Comparison of ENCODE assay signal across 24 mouse cellular contexts in the genomic region with DNA sequence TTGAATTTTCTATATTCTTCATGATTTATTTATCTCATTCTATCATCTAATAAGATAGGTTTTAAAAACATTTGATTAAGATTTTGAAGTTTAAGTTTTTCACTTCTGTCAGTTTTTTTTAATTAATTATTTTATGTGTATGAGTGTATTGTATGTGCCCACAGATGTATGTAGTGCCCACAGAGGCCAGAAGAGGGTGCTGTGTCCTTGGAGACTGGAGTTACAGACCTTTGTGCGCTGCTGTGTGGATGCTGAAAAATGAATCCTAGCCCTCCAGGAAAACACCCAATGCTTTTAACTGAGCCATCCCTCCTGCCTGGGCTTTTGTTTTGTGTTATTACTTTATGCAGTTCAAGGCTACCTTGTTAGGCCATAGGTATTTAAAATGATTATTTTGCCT. TPM values are rescaled to one million over a fixed set of nuclear protein-coding genes. Genes with fewer than 3 reads are reported as not detected.
DNase-seq lines count a peak whose midpoint lies in the region; ATAC-seq and TF ChIP-seq lines count a peak whose summit lies in the region.
"Had no signal": no experiment of that assay in that cellular context is flagged by ENCODE, and none has a peak within 500 bp of the region (broad histone marks: within the 10 kb centered on the region; RNA-seq: fewer than 3 reads in every experiment).

No protein-coding gene starts in this region.

- WGBS in liver, embryonic 14.5 days (ENCODE audit: insufficient replicate concordance), result 81% methylated on average over 1 of the region's 1 CpGs
- 97% methylated on average over 1 of the region's 1 CpGs for WGBS in stomach, postnatal 0 days

- TF ChIP-seq EP300 in liver, embryonic 14.5 days (IDR thresholded peaks at IDR 0.05; ENCODE audit: low read depth), result no peak
- no peak for TF ChIP-seq EP300 in stomach, postnatal 0 days (optimal IDR thresholded peaks at IDR 0.05)

- no peak for ATAC-seq in liver, embryonic 14.5 days (ENCODE audit: insufficient read depth)
- no peak for ATAC-seq in stomach, postnatal 0 days (ENCODE audit: low FRiP score, low TSS enrichment)
- ATAC-seq: forebrain, embryonic 15.5 days; inflammation-experienced regulatory T-cells, adult 6 months; lung, postnatal 0 days; midbrain, embryonic 13.5 days had no signal

- peak; percentile 40 for DNase-seq in heart, adult 11 months
- DNase-seq in heart, postnatal 4 days, result no peak
- DNase-seq in liver, embryonic 14.5 days (ENCODE audit: low read depth in 3 of 3, low spot score in 3 of 3), result no peak
- no peak for DNase-seq in liver
- peak; percentile 92 for DNase-seq in ES-CJ7 (ENCODE audit: low read depth, low spot score)
- no peak for DNase-seq in stomach, postnatal 0 days (ENCODE audit: low spot score)
- DNase-seq in lung, postnatal 10 days, result no peak
- DNase-seq: adrenal gland, postnatal 10 days; cerebellum, adult 9-10 months; kidney, adult 9 months; thymus, adult 2 months had no signal

- no peak overlapping the region for H3K27ac ChIP-seq in liver, embryonic 14.5 days
- no peak overlapping the region for H3K27ac ChIP-seq in stomach, postnatal 0 days (replicated peaks)
- H3K27ac ChIP-seq: forebrain, embryonic 15.5 days; limb, embryonic 12.5 days; liver, embryonic 15.5 days; midbrain, embryonic 13.5 days; neural tube, embryonic 13.5 days had no signal

- H3K9me3 ChIP-seq in liver, embryonic 14.5 days (ENCODE audit: control insufficient read depth, low read length), result no peaks in the 10 kb centered on the region
- H3K9me3 ChIP-seq in stomach, postnatal 0 days (ENCODE audit: control insufficient read depth, low read length), result no peaks in the 10 kb centered on the region
- H3K9me3 ChIP-seq: forebrain, embryonic 15.5 days; limb, embryonic 12.5 days; liver, embryonic 15.5 days; midbrain, embryonic 13.5 days; neural tube, embryonic 13.5 days had no signal

- H3K4me2 ChIP-seq in liver, embryonic 14.5 days (ENCODE audit: low read depth), result no peak overlapping the region
- H3K4me2 ChIP-seq in stomach, postnatal 0 days (replicated peaks; ENCODE audit: low read depth), result no peak overlapping the region
- H3K4me2 ChIP-seq: forebrain, embryonic 15.5 days; heart, embryonic 13.5 days; limb, embryonic 12.5 days; liver, embryonic 15.5 days; midbrain, embryonic 13.5 days; neural tube, embryonic 13.5 days had no signal

- peak; percentile 35; the same call in 1 of the 2 replicates for TF ChIP-seq CTCF in liver, embryonic 14.5 days (IDR thresholded peaks at IDR 0.05; ENCODE audit: low read depth)
- TF ChIP-seq CTCF in stomach, postnatal 0 days (IDR thresholded peaks at IDR 0.05; ENCODE audit: low read depth), result peak; percentile 23

- no peaks in the 10 kb centered on the region for H3K36me3 ChIP-seq in liver, embryonic 14.5 days (replicated peaks; ENCODE audit: control insufficient read depth, insufficient read depth, low read depth)
- no peaks in the 10 kb centered on the region for H3K36me3 ChIP-seq in stomach, postnatal 0 days (ENCODE audit: control insufficient read depth, insufficient read depth, low read length)
- H3K36me3 ChIP-seq: forebrain, embryonic 15.5 days; limb, embryonic 12.5 days; liver, embryonic 15.5 days; midbrain, embryonic 13.5 days; neural tube, embryonic 13.5 days had no signal

- peaks cover 0 to 15% of the 10 kb centered on the region in 2 experiments; a peak in 2 of 4 replicates for H3K4me1 ChIP-seq in liver, embryonic 14.5 days (replicated peaks; ENCODE audit: control insufficient read depth in 2 of 2, insufficient read depth in 2 of 2, low read length in 1 of 2)
- 0 out of 2 replicates have a peak, but pooled peaks cover 2% of the 10 kb centered on the region for H3K4me1 ChIP-seq in stomach, postnatal 0 days (replicated peaks; ENCODE audit: control insufficient read depth, insufficient read depth)
- H3K4me1 ChIP-seq: forebrain, embryonic 15.5 days had no signal

- H3K9ac ChIP-seq in liver, embryonic 14.5 days (replicated peaks), result no peak overlapping the region
- H3K9ac ChIP-seq in stomach, postnatal 0 days (ENCODE audit: low read length), result no peak overlapping the region
- H3K9ac ChIP-seq: forebrain, embryonic 15.5 days; heart, embryonic 13.5 days; limb, embryonic 12.5 days; liver, embryonic 15.5 days; midbrain, embryonic 13.5 days; neural tube, embryonic 13.5 days had no signal

- no peaks in the 10 kb centered on the region for H3K27me3 ChIP-seq in liver, embryonic 14.5 days (ENCODE audit: control insufficient read depth, insufficient read depth, low read length)
- H3K27me3 ChIP-seq in stomach, postnatal 0 days (ENCODE audit: control insufficient read depth, insufficient read depth, low read length), result no peaks in the 10 kb centered on the region
- H3K27me3 ChIP-seq: forebrain, embryonic 15.5 days; heart, embryonic 13.5 days; limb, embryonic 12.5 days; liver, embryonic 15.5 days; midbrain, embryonic 13.5 days; neural tube, embryonic 13.5 days had no signal

- no peak overlapping the region for H3K4me3 ChIP-seq in liver, embryonic 14.5 days (ENCODE audit: insufficient read depth in 1 of 2, low read depth in 2 of 2, low read length in 2 of 2)
- H3K4me3 ChIP-seq in stomach, postnatal 0 days (ENCODE audit: low read depth, low read length), result no peak overlapping the region
- H3K4me3 ChIP-seq: forebrain, embryonic 15.5 days; heart, embryonic 13.5 days; limb, embryonic 12.5 days; liver, embryonic 15.5 days; midbrain, embryonic 13.5 days; neural tube, embryonic 13.5 days had no signal

RNA-seq across cellular contexts. Expression of a gene that starts 4.7 kb away (rescaled TPM):
- total RNA-seq in heart, postnatal 4 days (2021), result 10 to 100 TPM; 60.0 to 68.2 TPM
- 0.02 and 0.03 TPM in 2 replicates for polyA plus RNA-seq in liver, embryonic 14.5 days (2012; rRNA removed)
- polyA plus RNA-seq in liver, embryonic 14.5 days (2014; fragmentation: Nextera tagmentation; extraction: Ambion mirVana), result 0.08 TPM in 1 of 2 replicates, not detected in the other
- 0.50 and 0.57 TPM in 2 replicates for polyA plus RNA-seq in stomach, postnatal 0 days (2015; fragmentation: Nextera tagmentation; extraction: Ambion mirVana)
- total RNA-seq: hematopoietic stem cell, adult 5-6 weeks; megakaryocyte, adult 5-6 weeks had no signal
- polyA plus RNA-seq: inflammation-experienced regulatory T-cells, adult 6 months had no signal

RNA-seq across cellular contexts. Expression of a gene that starts 7.0 kb away (rescaled TPM):
- not detected for total RNA-seq in heart, postnatal 4 days (2021)
- polyA plus RNA-seq in liver, embryonic 14.5 days (2012; rRNA removed), result 0.01 and 0.12 TPM in 2 replicates
- polyA plus RNA-seq in liver, embryonic 14.5 days (2014; fragmentation: Nextera tagmentation; extraction: Ambion mirVana), result not detected in 2 replicates
- polyA plus RNA-seq in stomach, postnatal 0 days (2015; fragmentation: Nextera tagmentation; extraction: Ambion mirVana), result 34.3 and 35.6 TPM in 2 replicates
- total RNA-seq: hematopoietic stem cell, adult 5-6 weeks; layer of hippocampus, postnatal 25 days; left cerebral cortex, postnatal 10 days; megakaryocyte, adult 5-6 weeks had no signal
- polyA plus RNA-seq: cortical plate, adult 2 months; forebrain, embryonic 15.5 days; heart, embryonic 13.5 days; inflammation-experienced regulatory T-cells, adult 6 months; midbrain, embryonic 13.5 days; neural tube, embryonic 13.5 days had no signal

Comparison
In these comparisons a context has a peak if more than half of its experiments do, and no peak if none do; other contexts are left out.
1. DNase-seq: peak in heart, adult 11 months (single experiment) and ES-CJ7 (single experiment); none in heart, postnatal 4 days (single experiment), liver, embryonic 14.5 days (0 of 3), liver (single experiment), stomach, postnatal 0 days (single experiment) and lung, postnatal 10 days (single experiment).
2. RNA of a gene that starts 7.0 kb away (polyA plus RNA-seq): 34.3 to 35.6 TPM in stomach, postnatal 0 days; 0.01 to 0.12 TPM in liver, embryonic 14.5 days; every median in the first group is over 10 times any median in the second.